Mouse (Mus musculus) CH12.LX (cell line): Measurements from ENCODE around the gene Sorbs2. TPM values are rescaled to one million over a fixed set of nuclear protein-coding genes. Genes with fewer than 3 reads are reported as not detected.

Experiments
- DNase-seq: peaks from one replicate; pipeline ENCODE4 v3.0.0-alpha.2; 2013; ENCODE audit errors: extremely low read depth
- H3K27ac ChIP-seq: 2 replicates; pipeline ENCODE4 v1.5.1; 2012; ENCODE audit warnings: low read depth, mild to moderate bottlenecking, control low read depth, moderate library complexity; ENCODE audit not compliant: insufficient read depth
- H3K27me3 ChIP-seq: replicated peaks from 2 replicates; pipeline ENCODE3; 2012; ENCODE audit warnings: inconsistent platforms
- H3K36me3 ChIP-seq, 2 experiments: replicated peaks in 1 of 2; 2 replicates each; pipeline versions ENCODE3 to v1.6.1; 2012; ENCODE audit warnings: inconsistent platforms in 1 of 2, low read length in 1 of 2, mild to moderate bottlenecking in 1 of 2, mixed read lengths in 1 of 2, moderate library complexity in 1 of 2; ENCODE audit not compliant: control insufficient read depth in 1 of 2, insufficient read depth in 1 of 2
- H3K4me1 ChIP-seq, 2 experiments: 2 replicates each; pipeline ENCODE4 v1.6.1; 2012; ENCODE audit warnings: inconsistent platforms in 1 of 2, moderate library complexity in 1 of 2; ENCODE audit not compliant: insufficient read depth in 2 of 2, control insufficient read depth in 1 of 2
- H3K4me2 ChIP-seq: 2 replicates; pipeline ENCODE4 v1.6.1; 2012; ENCODE audit warnings: low read depth, mild to moderate bottlenecking, control low read depth; ENCODE audit not compliant: poor library complexity, insufficient read depth, severe bottlenecking
- H3K4me3 ChIP-seq, 3 experiments: fragments of 150-350 bp in 1 of 3; sonication (generic) in 1 of 3; replicated peaks in 1 of 3; 2 replicates each; pipeline versions ENCODE3 to v1.5.1; 2011 to 2012; ENCODE audit warnings: low read depth in 2 of 3, low read length in 2 of 3, mild to moderate bottlenecking in 2 of 3, moderate library complexity in 2 of 3, control low read depth in 1 of 3, improper control_type of control experiment in 1 of 3, inconsistent platforms in 1 of 3, mixed read lengths in 1 of 3; ENCODE audit not compliant: poor library complexity in 1 of 3
- H3K79me2 ChIP-seq: replicated peaks from 2 replicates; pipeline ENCODE4 v1.6.1; 2012; ENCODE audit warnings: mild to moderate bottlenecking, moderate library complexity; ENCODE audit not compliant: control insufficient read depth, poor library complexity, insufficient read depth, severe bottlenecking; ENCODE audit errors: extremely low read depth
- H3K9ac ChIP-seq: 2 replicates; pipeline ENCODE4 v1.6.1; 2012; ENCODE audit warnings: low read depth, mild to moderate bottlenecking, control low read depth, moderate library complexity; ENCODE audit not compliant: insufficient read depth
- H3K9me3 ChIP-seq: replicated peaks from 2 replicates; pipeline ENCODE3; 2012; ENCODE audit warnings: low read length, inconsistent platforms, mixed read lengths
- BHLHE40 ChIP-seq: IDR thresholded peaks from 2 replicates; pipeline ENCODE4 v1.6.1; 2011; ENCODE audit warnings: mild to moderate bottlenecking, low read depth, low read length, improper control_type of control experiment
- CHD1 ChIP-seq: IDR thresholded peaks from 2 replicates; pipeline ENCODE4 v1.6.1; 2012; ENCODE audit warnings: low read depth, low read length, improper control_type of control experiment, inconsistent platforms
- CHD2 ChIP-seq: IDR thresholded peaks from 2 replicates; pipeline ENCODE4 v1.6.1; 2011; ENCODE audit warnings: low read length, improper control_type of control experiment
- CTCF ChIP-seq, 2 experiments: IDR thresholded peaks in 1 of 2; conservative IDR thresholded peaks in 1 of 2; 2 replicates each; pipeline ENCODE4 v1.5.1; 2011 to 2012; ENCODE audit warnings: low read depth in 2 of 2, low read length in 2 of 2, improper control_type of control experiment in 1 of 2, inconsistent platforms in 1 of 2, mild to moderate bottlenecking in 1 of 2, moderate library complexity in 1 of 2
- ELF1 ChIP-seq: IDR thresholded peaks from 2 replicates; pipeline ENCODE4 v1.6.1; 2014; ENCODE audit warnings: low read depth, mild to moderate bottlenecking, inconsistent platforms, low read length, improper control_type of control experiment
- EP300 ChIP-seq: IDR thresholded peaks from 2 replicates; pipeline ENCODE4 v1.6.1; 2011; ENCODE audit warnings: low read length, improper control_type of control experiment
- GABPA ChIP-seq: IDR thresholded peaks from 2 replicates; pipeline ENCODE4 v1.6.1; 2012; ENCODE audit warnings: low read depth, low read length, improper control_type of control experiment, inconsistent platforms; ENCODE audit not compliant: insufficient replicate concordance
- HCFC1 ChIP-seq: IDR thresholded peaks from 2 replicates; pipeline ENCODE4 v1.6.1; 2012; ENCODE audit warnings: low read depth, mild to moderate bottlenecking, inconsistent platforms, low read length, improper control_type of control experiment
- IRF4 ChIP-seq: IDR thresholded peaks from 2 replicates; pipeline ENCODE4 v1.6.1; 2014; ENCODE audit warnings: low read depth, mild to moderate bottlenecking, inconsistent platforms, low read length, improper control_type of control experiment
- KAT2A ChIP-seq: IDR thresholded peaks from 2 replicates; pipeline ENCODE4 v1.6.1; 2012; ENCODE audit warnings: low read length, improper control_type of control experiment, inconsistent platforms; ENCODE audit not compliant: insufficient replicate concordance
- MAFK ChIP-seq: IDR thresholded peaks from 2 replicates; pipeline ENCODE4 v1.6.1; 2011; ENCODE audit warnings: low read length, improper control_type of control experiment; ENCODE audit not compliant: insufficient replicate concordance
- MAX ChIP-seq: IDR thresholded peaks from 2 replicates; pipeline ENCODE4 v1.6.1; 2011; ENCODE audit warnings: low read length, improper control_type of control experiment
- MXI1 ChIP-seq: IDR thresholded peaks from 2 replicates; pipeline ENCODE4 v1.6.1; 2011; ENCODE audit warnings: mild to moderate bottlenecking, low read depth, low read length, improper control_type of control experiment
- NELFE ChIP-seq: IDR thresholded peaks from 2 replicates; pipeline ENCODE4 v1.6.1; 2011; ENCODE audit warnings: low read depth, low read length, improper control_type of control experiment
- POLR2AphosphoS2 ChIP-seq: IDR thresholded peaks from 2 replicates; pipeline ENCODE4 v1.6.1; 2011; ENCODE audit warnings: low read depth, low read length, improper control_type of control experiment
- SIN3A ChIP-seq: IDR thresholded peaks from 2 replicates; pipeline ENCODE4 v1.6.1; 2012; ENCODE audit warnings: low read length, improper control_type of control experiment, inconsistent platforms
- TCF12 ChIP-seq: IDR thresholded peaks from 2 replicates; pipeline ENCODE4 v1.6.1; 2014; ENCODE audit warnings: low read depth, mild to moderate bottlenecking, inconsistent platforms, low read length, improper control_type of control experiment
- USF1 ChIP-seq: IDR thresholded peaks from 2 replicates; pipeline ENCODE4 v1.6.1; 2014; ENCODE audit warnings: low read depth, mild to moderate bottlenecking, inconsistent platforms, low read length, improper control_type of control experiment
- USF2 ChIP-seq: conservative IDR thresholded peaks from 2 replicates; pipeline ENCODE4 v1.6.1; 2011; ENCODE audit warnings: low read depth, low read length, improper control_type of control experiment
- ZMIZ1 ChIP-seq: IDR thresholded peaks from 2 replicates; pipeline ENCODE4 v1.6.1; 2012; ENCODE audit warnings: low read depth, mild to moderate bottlenecking, inconsistent platforms, low read length, improper control_type of control experiment
- dilution Hi-C: fragments of 300-500 bp; cut with MboI; formaldehyde crosslinking; loops from 2 replicates; pipeline ENCODE4 v1.14.3; 2020; ENCODE audit warnings: low sequenced_read_pairs; ENCODE audit not compliant: extremely low pct_unique_long_range_greater_than_20kb, extremely low pct_ligation_motif_present
- in situ Hi-C: fragments of 300-500 bp; cut with MboI; formaldehyde crosslinking; loops from 3 replicates; pipeline ENCODE4 v1.14.3; 2019; ENCODE audit warnings: low sequenced_read_pairs, low pct_ligation_motif_present, low pct_unique_long_range_greater_than_20kb, mixed read lengths
- polyA plus RNA-seq: library from polyadenylated mRNA; unstranded; fragments of >175 nt; gene quantifications from 2 replicates; pipeline ENCODE4 v1.2.1, GENCODE M21; 2012; ENCODE audit warnings: low read depth; ENCODE audit not compliant: insufficient read length
- total RNA-seq, 2 experiments: library from RNA; depleted of rRNA; stranded (reverse); fragments of 300-350 nt in 1 of 2; fragments of >200 nt in 1 of 2; gene quantifications; 2 replicates each; pipeline ENCODE4 v1.2.3; 2012 to 2014

Gene Sorbs2
- total and polyA plus RNA-seq, 3 experiments, result not detected

GRCm38 (mm10) chr8:45583856-45584255 lies 76.3 kb downstream of the Sorbs2 start:
- TF ChIP-seq GABPA (no peak), NELFE (no peak), IRF4 (no peak), USF2 (no peak), POLR2AphosphoS2 (no peak), CHD2 (no peak), ELF1 (no peak), MAX (no peak), MXI1 (no peak), MAFK (no peak), SIN3A (no peak), HCFC1 (no peak), BHLHE40 (no peak), KAT2A (no peak), CHD1 (no peak), TCF12 (no peak), CTCF (conservative IDR thresholded peaks at IDR 0.05 in 1 of 2, IDR thresholded peaks at IDR 0.05 in 1 of 2; ENCODE audit: low read depth in 2 of 2, low read length in 2 of 2) (no peak), EP300 (no peak)
- dilution Hi-C loops (no loop called here), in situ Hi-C loops (no loop called here)
- H3K36me3 ChIP-seq, result no peaks in the 10 kb centered on the region
- H3K79me2 ChIP-seq, result no peaks in the 10 kb centered on the region
- H3K27me3 ChIP-seq, result no peaks in the 10 kb centered on the region
- H3K9ac ChIP-seq, result no peak overlapping the region
- H3K9me3 ChIP-seq, result no peaks in the 10 kb centered on the region
- no peak for DNase-seq
- H3K4me2 ChIP-seq, result no peak overlapping the region
- H3K4me1 ChIP-seq, result no peaks in the 10 kb centered on the region
- no peak overlapping the region for H3K27ac ChIP-seq
- H3K4me3 ChIP-seq, result no peak overlapping the region

DNA sequence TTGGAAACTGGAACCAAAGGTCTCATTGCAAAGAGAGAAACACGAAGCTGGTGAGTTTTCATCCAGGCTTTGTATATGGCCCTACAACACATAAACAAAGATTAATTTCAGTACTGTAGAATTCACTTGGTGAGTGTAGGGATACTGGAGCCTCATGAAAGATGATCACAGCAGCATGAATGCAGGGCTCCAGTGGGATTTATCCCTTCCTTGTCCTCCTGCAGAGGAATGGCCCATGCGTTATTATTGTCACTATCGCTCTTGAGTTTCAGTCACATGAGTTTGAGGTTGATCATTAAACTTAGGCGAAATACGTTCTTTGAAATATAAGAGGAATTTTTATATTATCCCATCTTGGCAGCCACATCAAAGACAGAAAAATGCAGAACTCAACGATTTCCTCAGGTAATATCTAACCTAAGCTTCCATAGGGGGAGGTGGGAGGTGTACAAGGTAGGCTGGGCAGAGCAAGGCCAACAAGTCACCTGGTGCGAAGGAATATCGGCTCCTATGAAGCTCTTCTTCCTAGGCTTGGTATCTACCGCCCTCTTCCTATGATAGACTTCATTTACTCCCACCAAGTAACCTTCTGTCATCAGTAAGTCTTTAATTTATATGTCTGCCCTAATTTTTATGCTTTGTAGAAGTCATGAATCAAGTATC lies 76.9 kb downstream of the Sorbs2 start:
- dilution Hi-C loops, result no loop called here
- Histone ChIP-seq H3K27me3 (no peaks in the 10 kb centered on the region), H3K9ac (no peak overlapping the region), H3K27ac (no peak overlapping the region), H3K9me3 (no peaks in the 10 kb centered on the region), H3K36me3 (no peaks in the 10 kb centered on the region), H3K79me2 (no peaks in the 10 kb centered on the region), H3K4me1 (no peaks in the 10 kb centered on the region), H3K4me2 (no peak overlapping the region), H3K4me3 (no peak overlapping the region)
- TF ChIP-seq USF1 (no peak), POLR2AphosphoS2 (no peak), EP300 (no peak), CTCF (conservative IDR thresholded peaks at IDR 0.05 in 1 of 2, IDR thresholded peaks at IDR 0.05 in 1 of 2; ENCODE audit: low read depth in 2 of 2, low read length in 2 of 2) (no peak), MXI1 (no peak), ZMIZ1 (no peak), TCF12 (no peak), ELF1 (no peak)
- in situ Hi-C loops, result no loop called here
- no peak for DNase-seq
